Mouse (Mus musculus) leukemia stem cell, adult 10-12 weeks (primary cell): ENCODE measurements around the gene Olfr1338. TPM values are rescaled to one million over a fixed set of nuclear protein-coding genes. Genes with fewer than 3 reads are reported as not detected.

ENCODE experiments used
- polyA plus RNA-seq: library from polyadenylated mRNA; stranded (reverse); fragments of >175 nt; gene quantifications from 2 replicates; pipeline ENCODE4 v1.2.3, GENCODE M21; 2012; ENCODE audit warnings: low replicate concordance

Gene Olfr1338
- polyA plus RNA-seq = not detected in 2 replicates

DNA sequence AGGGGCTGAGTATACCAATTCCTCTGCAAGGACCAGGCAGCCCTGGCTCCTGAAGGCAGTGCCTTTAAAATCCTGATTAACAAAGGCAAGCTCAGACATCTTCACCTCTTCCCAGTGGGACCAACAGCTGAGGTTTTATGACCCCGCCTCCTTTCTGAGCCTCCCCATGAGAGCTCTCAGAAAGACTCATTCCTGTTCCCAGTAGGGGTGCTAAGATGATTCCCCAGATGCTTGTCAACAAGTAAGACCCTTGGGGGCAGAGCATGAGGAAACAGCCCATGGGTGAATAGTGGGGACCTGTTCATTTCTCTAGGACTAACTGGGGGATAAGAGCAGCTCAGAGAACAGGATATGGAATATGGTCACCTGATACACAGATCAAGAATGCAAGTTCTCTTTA is at the start of gene Olfr1338:
Gene Olfr1338 (minus strand): TSS at position 101 of the 400 bp plus-strand sequence.

DNA sequence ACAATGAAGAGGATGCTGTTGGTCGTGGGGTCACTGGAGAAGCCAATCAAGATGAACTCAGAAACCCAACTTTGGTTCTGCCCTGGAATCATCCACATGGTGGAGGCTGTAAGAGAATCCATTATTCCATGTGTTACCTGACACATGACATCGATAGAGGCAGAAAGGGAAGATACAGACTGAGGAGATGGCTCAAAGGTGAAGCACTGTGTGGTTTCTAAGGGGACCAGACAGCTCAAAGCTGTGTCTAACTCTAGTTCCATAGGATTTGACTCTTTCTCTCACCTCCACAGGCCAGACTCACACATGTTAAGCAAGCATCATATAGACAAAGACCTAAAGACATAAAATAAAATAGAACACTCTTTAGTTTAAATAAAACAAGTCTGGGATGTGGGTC is 23.9 kb upstream of the Olfr1338 start, which contains the start of gene Olfr1337:
Gene Olfr1337 (minus strand): TSS at position 101 of the 400 bp plus-strand sequence.

DNA sequence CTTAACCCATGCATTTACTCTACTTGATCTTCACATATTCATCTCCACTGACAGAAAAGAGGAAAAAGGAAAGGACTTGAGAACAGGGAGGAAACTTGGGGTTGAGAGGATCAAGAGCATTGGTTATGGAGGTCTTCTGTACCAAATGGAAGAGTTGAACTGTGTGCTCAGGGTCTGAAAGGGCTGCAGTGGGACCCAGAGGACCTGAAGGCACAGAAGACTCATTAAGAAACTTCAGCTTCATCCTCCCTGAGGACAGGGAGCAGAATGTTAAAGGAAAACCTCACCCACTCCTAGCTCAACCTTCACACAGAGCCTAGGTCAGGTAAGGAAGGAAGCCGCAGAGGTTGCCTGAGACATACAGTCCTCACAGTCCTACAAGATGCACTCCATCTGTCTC is 26.7 kb downstream of the Olfr1338 start, which contains the start of gene Olfr1339:
Gene Olfr1339 (plus strand): TSS at position 301 of the 400 bp plus-strand sequence.

DNA sequence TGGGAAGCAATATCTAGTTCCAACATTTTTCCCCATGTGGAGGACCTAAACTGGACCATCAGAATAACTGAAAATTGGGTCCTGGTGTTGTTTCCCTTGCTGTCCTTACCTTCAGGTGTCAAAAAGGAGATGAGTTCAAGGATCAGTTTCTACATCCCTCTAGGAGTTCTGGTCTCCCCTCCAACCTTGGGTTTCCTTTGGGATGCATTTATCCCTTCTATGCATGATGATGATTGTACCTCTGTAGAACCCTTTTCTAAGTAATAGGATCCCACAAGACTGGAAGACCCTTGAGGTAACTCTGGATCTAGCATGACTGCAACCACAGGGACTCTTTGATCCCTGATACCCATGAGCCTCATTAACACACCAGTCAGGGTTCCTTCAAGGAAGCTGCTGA is 38.7 kb downstream of the Olfr1338 start, which contains the start of gene Olfr1340:
Gene Olfr1340 (plus strand): TSS at position 301 of the 400 bp plus-strand sequence.

DNA sequence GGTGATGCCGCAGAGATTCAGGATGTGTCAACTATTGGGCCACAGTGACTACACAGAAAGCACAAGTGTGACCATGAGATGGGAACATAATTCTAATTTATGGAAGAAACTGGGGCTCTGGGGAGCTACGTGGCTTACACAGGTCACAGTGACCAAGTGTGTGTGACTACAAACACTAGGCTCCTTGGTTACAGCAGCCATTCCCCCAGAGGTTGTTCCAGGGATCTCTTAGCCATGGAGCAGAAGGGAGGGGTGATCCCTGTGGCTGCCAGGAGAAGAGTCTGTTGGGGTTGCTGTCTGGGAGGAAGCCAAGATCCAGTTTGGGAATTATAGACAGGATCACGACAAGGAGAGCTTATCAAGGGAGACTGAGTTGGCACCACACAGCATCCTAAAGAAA is 55.3 kb downstream of the Olfr1338 start, which contains the start of gene Olfr1341:
Gene Olfr1341 (plus strand): TSS at position 301 of the 400 bp plus-strand sequence.

Other genes with a start within 250 kb of the Olfr1338 start
- gene 2610528J11Rik, start 231.7 kb downstream of the Olfr1338 start, polyA plus RNA-seq = not detected in 2 replicates
- not detected in 2 replicates for gene Tmem125, start 214.7 kb downstream of the Olfr1338 start, polyA plus RNA-seq
- not detected in 2 replicates for gene Cfap57, start 138.0 kb downstream of the Olfr1338 start, polyA plus RNA-seq
- 4.3 and 10.8 TPM in 2 replicates for gene Ebna1bp2, start 137.9 kb downstream of the Olfr1338 start, polyA plus RNA-seq
- not detected in 2 replicates for gene Olfr62, start 99.8 kb downstream of the Olfr1338 start, polyA plus RNA-seq
- gene Olfr1342, start 66.0 kb downstream of the Olfr1338 start, polyA plus RNA-seq = not detected in 2 replicates
- gene Olfr1341, start 55.2 kb downstream of the Olfr1338 start, polyA plus RNA-seq = not detected in 2 replicates
- not detected in 2 replicates for gene Olfr1340, start 38.6 kb downstream of the Olfr1338 start, polyA plus RNA-seq
- gene Olfr1339, start 26.6 kb downstream of the Olfr1338 start, polyA plus RNA-seq = not detected in 2 replicates
- not detected in 2 replicates for gene Olfr1337, start 23.8 kb upstream of the Olfr1338 start, polyA plus RNA-seq
- not detected in 2 replicates for gene Olfr1335, start 51.2 kb upstream of the Olfr1338 start, polyA plus RNA-seq
- gene Olfr1333, start 77.5 kb upstream of the Olfr1338 start, polyA plus RNA-seq = not detected in 2 replicates
- gene Olfr1331, start 105.9 kb upstream of the Olfr1338 start, polyA plus RNA-seq = not detected in 2 replicates
- gene Olfr1330, start 129.9 kb upstream of the Olfr1338 start, polyA plus RNA-seq = not detected in 2 replicates
- not detected in 2 replicates for gene Olfr1329, start 158.7 kb upstream of the Olfr1338 start, polyA plus RNA-seq
- gene Olfr1328, start 179.9 kb upstream of the Olfr1338 start, polyA plus RNA-seq = not detected in 2 replicates
- gene Lao1, start 202.8 kb upstream of the Olfr1338 start, polyA plus RNA-seq = not detected in 2 replicates